Mouse (Mus musculus) brain, embryonic 18.5 days (tissue): ENCODE results near the gene Gm44511.
A peak's percentile ranks its signal among the peaks of the same experiment; 100 is the strongest.
"Not testable (repeated sequence)": the region's sequence is repeated elsewhere in the genome, so short reads cannot be mapped to it uniquely, and the experiment has no call there.

Source experiments
- DNase-seq: peaks from one replicate; pipeline ENCODE4 v3.0.0-alpha.2; 2012; ENCODE audit warnings: low read depth, low spot score

Gm44511 gene

GRCm38 (mm10) chr6:128762892-128763670 is 63.0 kb downstream of the Gm44511 start:
- not testable (repeated sequence) for DNase-seq

- DNase-seq: no peak
These were observed 65.0 kb downstream of the Gm44511 start for GRCm38 (mm10) chr6:128761144-128761540.

GRCm38 (mm10) chr6:128760416-128761143 is 65.5 kb downstream of the Gm44511 start:
- peak; percentile 79 for DNase-seq

- peak; percentile 74 for DNase-seq
These were observed 66.1 kb downstream of the Gm44511 start for GRCm38 (mm10) chr6:128760016-128760415.

- DNase-seq: no peak
These were observed 66.7 kb downstream of the Gm44511 start for GRCm38 (mm10) chr6:128759221-128759950.

GRCm38 (mm10) chr6:128755402-128755763 is 70.7 kb downstream of the Gm44511 start:
- not testable (repeated sequence) for DNase-seq

GRCm38 (mm10) chr6:128754748-128755401 is 71.2 kb downstream of the Gm44511 start:
- DNase-seq: not testable (repeated sequence)

GRCm38 (mm10) chr6:128754265-128754664 is 71.8 kb downstream of the Gm44511 start:
- DNase-seq: not testable (repeated sequence)

- peak; percentile 56 for DNase-seq
These were observed 72.4 kb downstream of the Gm44511 start for GRCm38 (mm10) chr6:128753610-128754224.

GRCm38 (mm10) chr6:128747006-128747405 is 79.1 kb downstream of the Gm44511 start:
- not testable (repeated sequence) for DNase-seq

GRCm38 (mm10) chr6:128737445-128737844 is 88.7 kb downstream of the Gm44511 start:
- DNase-seq: no peak

- no peak for DNase-seq
These were observed 90.0 kb downstream of the Gm44511 start for GRCm38 (mm10) chr6:128736100-128736499.

GRCm38 (mm10) chr6:128734896-128735295 is 91.2 kb downstream of the Gm44511 start:
- no peak for DNase-seq

GRCm38 (mm10) chr6:128733908-128734679 is 92.0 kb downstream of the Gm44511 start:
- DNase-seq: no peak

- DNase-seq: no peak
These were observed 94.1 kb downstream of the Gm44511 start for GRCm38 (mm10) chr6:128732032-128732431.
